Mouse (Mus musculus): ENCODE data around the gene Tbx4. TPM values are rescaled to one million over a fixed set of nuclear protein-coding genes. Genes with fewer than 3 reads are reported as not detected.

Gene Tbx4
- 0.33 and 0.42 TPM in 2 replicates for polyA plus RNA-seq (2012; rRNA removed)

DNA sequence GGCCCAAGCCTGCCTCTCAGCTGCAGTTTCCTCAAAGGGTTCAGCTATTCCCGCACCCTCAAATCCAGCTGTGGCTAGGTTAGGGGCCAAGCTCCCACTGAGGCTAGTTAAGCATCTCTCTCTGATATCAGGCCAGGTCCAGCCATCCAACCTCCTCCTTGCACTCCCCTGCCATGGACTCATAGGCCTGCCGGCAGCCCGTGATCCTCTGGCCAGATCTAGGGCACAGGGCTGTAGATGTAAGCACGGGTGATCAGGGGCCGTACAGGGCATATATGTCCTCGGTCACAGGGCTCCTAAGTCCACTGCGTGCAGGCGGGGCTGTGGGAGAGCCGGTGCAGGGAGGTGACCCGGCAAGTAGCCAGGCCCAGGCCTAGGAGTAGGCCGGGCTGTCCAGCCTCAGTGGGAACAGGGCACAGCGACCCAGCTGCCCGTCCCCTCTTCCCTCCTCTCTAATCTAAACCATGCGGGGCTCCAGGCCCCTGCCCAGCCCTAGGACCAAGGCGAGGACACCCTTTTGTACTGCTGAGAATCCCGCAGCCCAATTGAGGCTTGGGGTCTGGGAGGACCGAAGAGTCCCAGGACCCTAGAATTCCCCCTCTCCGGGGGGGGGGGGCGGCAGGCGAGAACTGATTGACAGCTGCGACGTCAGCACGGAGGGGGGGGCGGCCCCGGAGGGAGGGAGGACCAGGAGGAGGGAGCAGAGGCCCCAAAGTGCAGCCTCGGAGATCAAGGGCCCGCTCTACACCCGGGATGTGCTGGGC lies at the start of gene Tbx4:
Gene Tbx4, plus strand, starts transcription at position 758 of the 764 bp plus-strand sequence.
- no peak for DNase-seq (ENCODE audit: low read depth)
- TF ChIP-seq POLR2A (IDR thresholded peaks at IDR 0.05; ENCODE audit: borderline replicate concordance, extremely low read depth, insufficient read depth, insufficient read length, poor library complexity, severe bottlenecking) (no peak), CTCF (IDR thresholded peaks at IDR 0.05; ENCODE audit: borderline replicate concordance, extremely low read depth, insufficient read depth, insufficient read length) (no peak)

DNA sequence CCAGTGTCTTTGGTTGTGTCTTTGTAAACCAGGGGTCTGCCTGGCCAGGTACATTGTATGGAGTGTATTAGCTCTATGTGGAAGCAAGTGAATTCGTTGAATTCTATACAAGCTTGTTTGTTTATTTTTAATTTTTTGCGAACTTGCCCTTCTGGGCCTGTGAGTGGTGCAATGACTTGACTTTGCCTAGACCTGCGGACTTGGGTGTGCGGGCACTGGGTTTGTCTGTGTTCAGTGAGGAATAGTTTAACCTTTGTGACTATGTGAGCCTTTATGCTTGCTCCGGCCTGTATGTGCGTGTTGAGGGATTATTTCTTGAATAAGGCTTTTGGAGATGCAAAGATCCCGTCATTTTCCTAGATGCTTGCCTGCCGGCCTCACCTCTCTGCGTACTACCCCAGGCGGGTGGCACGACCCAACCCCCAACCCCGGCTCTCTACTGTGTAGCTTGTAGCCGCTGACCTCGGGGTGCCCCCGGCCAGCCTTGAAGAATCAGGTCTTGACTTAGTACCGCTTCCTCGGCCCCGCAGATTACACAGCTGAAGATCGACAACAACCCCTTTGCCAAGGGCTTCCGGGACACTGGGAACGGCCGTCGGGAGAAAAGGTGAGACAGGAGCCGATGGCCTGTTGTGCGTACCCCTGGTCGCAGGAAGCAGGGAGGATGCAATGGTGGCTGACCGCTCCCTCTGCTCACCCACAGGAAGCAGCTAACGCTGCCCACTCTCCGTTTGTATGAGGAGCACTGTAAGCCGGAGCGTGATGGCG lies 49.5 kb upstream of the Tbx4 start:
- no peak for TF ChIP-seq CTCF (IDR thresholded peaks at IDR 0.05; ENCODE audit: borderline replicate concordance, extremely low read depth, insufficient read depth, insufficient read length)
- TF ChIP-seq POLR2A (IDR thresholded peaks at IDR 0.05; ENCODE audit: borderline replicate concordance, extremely low read depth, insufficient read depth, insufficient read length, poor library complexity, severe bottlenecking), result no peak
- no peak for DNase-seq (ENCODE audit: low read depth)

DNA sequence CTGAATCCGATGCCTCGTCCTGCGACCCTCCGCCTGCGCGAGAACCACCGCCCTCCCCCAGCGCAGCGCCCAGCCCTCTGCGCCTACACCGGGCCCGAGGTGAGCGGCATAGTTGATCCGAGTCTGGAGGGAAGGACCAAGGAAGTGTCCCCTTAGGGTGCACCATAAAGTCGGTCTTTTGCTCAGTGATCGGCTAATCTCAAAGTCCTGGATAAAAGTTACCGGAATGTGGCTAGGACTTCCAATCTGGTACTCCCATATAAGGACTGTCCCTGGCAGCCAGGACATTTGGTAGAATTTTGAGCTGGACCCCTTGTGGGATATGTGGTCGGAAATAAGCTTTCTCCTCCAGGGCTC lies 49.0 kb upstream of the Tbx4 start:
- no peak for TF ChIP-seq CTCF (IDR thresholded peaks at IDR 0.05; ENCODE audit: borderline replicate concordance, extremely low read depth, insufficient read depth, insufficient read length)
- no peak for TF ChIP-seq POLR2A (IDR thresholded peaks at IDR 0.05; ENCODE audit: borderline replicate concordance, extremely low read depth, insufficient read depth, insufficient read length, poor library complexity, severe bottlenecking)
- no peak for DNase-seq (ENCODE audit: low read depth)

DNA sequence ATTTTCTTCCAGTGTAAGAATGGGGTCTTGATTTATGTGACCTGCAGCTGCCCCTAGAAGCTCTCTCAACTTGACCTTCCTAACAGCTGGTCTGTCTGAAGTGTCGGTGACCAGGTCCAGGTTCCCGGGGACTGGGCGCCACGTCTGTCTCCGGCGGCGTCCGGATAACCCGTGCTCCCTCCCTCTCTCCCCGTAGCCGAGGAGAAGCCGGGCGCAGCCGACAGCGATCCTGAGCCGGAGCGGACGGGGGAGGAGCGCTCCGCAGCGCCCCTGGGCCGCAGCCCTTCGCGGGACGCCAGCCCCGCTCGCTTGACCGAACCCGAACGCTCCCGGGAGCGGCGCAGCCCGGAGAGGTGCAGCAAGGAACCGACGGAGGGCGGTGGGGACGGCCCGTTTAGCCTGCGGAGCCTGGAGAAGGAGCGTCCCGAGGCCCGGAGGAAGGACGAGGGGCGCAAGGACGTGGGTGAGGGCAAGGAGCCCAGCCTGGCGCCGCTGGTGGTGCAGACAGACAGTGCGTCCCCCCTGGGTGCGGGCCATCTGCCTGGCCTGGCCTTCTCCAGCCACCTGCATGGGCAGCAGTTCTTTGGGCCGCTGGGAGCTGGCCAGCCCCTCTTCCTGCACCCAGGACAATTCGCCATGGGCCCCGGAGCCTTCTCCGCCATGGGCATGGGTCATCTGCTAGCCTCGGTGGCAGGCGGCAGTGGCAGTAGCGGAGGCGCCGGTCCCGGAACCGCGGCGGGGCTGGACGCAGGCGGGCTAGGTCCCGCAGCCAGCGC lies 48.4 kb upstream of the Tbx4 start:
- DNase-seq (ENCODE audit: low read depth), result no peak
- TF ChIP-seq POLR2A (IDR thresholded peaks at IDR 0.05; ENCODE audit: borderline replicate concordance, extremely low read depth, insufficient read depth, insufficient read length, poor library complexity, severe bottlenecking) (no peak), CTCF (IDR thresholded peaks at IDR 0.05; ENCODE audit: borderline replicate concordance, extremely low read depth, insufficient read depth, insufficient read length) (no peak)

DNA sequence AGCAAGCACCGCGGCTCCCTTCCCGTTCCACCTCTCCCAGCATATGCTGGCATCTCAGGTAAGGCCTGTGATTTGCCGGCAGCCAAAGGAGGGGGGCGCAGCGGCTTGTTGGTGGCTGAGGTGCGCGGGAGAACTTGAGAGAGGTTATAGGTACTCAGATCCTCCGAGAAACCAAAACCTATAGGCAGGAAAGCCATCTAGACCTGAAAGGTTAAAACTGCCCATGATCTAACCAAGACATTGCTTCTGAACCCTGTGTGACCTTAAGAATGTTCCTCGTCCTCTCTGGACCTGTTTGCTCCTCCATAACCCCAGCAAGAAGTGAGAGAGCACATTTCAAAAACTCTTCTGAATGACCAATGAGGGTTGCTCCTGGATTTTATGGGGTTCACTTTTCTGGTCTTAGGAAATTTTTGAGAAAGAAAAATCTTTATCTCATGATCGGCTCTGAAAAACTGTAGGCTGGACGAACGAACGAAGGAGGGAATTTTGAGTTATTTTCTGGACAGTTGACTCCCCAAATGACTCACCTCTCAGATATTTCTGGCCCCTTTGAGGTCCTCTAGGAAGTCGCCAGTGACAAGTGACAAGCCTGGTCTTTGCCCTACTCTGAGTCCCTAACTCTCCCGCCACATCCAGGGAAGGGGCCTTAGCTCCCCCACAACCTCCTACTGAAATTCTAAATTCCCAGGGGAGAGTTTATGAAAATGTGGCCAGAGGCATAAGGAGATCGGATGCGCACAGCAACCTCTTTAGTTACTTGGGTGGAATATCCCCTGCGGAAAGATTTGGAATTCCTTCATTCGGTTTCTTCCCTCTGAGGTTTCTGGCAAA lies 47.6 kb upstream of the Tbx4 start:
- DNase-seq (ENCODE audit: low read depth), result no peak

DNA sequence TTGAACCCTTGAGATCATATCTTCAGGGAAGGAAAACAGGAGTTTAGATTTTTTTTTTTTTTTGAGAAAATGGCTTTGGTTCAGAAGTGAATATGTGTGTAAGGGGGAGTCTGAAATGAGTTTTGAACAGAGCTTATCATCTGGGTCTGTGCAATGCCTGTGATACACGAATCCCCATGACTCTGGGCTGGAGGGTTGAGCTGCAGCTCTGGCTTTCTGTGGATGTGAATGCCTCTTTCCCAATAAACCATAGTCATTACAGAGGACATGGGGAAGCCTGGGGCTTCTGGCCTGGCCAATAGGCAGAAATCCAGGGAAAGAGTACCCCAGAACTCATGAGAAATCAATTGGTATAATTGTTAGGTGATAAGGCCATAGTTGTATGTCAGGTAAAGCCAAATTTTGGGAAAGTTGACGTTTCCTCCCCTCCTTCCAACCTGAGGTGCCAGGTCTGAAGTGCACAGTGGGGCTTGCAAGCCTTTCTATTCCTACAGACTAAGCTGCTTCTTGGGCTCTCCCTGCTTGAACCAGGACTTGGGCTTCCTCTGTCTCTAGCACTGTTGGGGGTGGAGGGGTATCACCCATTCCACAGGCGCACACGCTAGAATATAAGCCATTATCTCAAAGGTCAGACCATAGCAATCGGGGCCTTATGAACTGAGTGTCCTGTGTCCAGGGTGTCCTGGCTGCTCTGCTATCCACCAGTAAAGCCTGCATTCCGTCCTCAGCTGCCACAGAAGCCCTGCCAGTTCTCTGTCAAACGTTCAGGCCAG lies 46.8 kb upstream of the Tbx4 start:
- no peak for DNase-seq (ENCODE audit: low read depth)
- TF ChIP-seq POLR2A (IDR thresholded peaks at IDR 0.05; ENCODE audit: borderline replicate concordance, extremely low read depth, insufficient read depth, insufficient read length, poor library complexity, severe bottlenecking), result no peak
- no peak for TF ChIP-seq CTCF (IDR thresholded peaks at IDR 0.05; ENCODE audit: borderline replicate concordance, extremely low read depth, insufficient read depth, insufficient read length)

More for the DNA sequence above, 47.6 kb upstream of the Tbx4 start:
- TF ChIP-seq CTCF (IDR thresholded peaks at IDR 0.05; ENCODE audit: borderline replicate concordance, extremely low read depth, insufficient read depth, insufficient read length), result no peak
- TF ChIP-seq POLR2A (IDR thresholded peaks at IDR 0.05; ENCODE audit: borderline replicate concordance, extremely low read depth, insufficient read depth, insufficient read length, poor library complexity, severe bottlenecking), result no peak

DNA sequence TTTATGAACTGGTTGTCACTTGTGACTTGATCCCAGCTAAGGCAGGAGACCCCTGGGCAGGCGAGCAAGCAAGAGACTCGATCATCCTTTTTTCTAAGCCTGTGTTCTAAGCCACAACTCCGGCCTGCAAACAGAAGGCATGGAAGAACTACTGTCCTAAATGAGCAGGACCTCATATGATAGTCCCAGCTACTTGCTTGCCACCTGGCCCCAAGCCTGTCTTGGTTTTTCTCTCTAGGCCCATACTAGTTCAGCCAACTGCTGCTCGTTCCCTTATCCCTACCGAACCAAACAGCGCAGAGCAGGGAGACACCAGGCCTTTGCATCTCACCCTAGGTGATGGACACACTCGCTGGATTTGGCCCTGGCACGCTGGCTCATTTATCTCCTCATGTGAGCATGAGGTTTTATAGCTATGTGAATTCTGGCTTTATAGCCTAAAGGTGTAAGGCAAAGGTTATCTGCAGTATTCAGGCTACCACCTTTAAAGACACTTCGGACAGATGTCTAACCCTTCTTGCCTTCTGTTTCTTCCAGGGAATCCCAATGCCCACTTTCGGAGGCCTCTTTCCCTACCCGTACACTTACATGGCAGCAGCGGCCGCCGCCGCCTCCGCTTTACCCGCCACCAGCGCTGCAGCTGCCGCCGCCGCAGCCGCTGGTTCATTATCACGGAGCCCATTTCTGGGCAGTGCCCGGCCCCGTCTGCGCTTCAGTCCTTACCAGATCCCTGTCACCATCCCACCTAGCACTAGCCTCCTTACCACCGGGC lies 46.0 kb upstream of the Tbx4 start:
- peak; percentile 48 for DNase-seq (ENCODE audit: low read depth)
- TF ChIP-seq CTCF (IDR thresholded peaks at IDR 0.05; ENCODE audit: borderline replicate concordance, extremely low read depth, insufficient read depth, insufficient read length), result no peak

DNA sequence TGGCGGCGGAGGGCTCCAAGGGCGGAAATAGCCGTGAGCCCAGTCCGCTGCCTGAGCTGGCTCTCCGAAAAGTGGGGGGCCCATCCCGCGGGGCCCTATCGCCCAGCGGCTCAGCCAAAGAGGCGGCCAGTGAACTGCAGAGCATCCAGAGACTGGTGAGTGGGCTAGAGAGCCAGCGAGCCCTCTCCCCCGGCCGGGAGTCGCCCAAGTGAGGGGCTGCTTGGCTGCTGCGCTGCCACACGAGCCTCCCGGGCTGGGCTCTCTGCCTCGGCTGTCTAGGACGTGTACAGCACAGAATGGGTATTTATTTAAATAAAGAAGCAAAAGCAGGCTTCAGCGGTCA lies 45.4 kb upstream of the Tbx4 start:
- TF ChIP-seq CTCF (IDR thresholded peaks at IDR 0.05; ENCODE audit: borderline replicate concordance, extremely low read depth, insufficient read depth, insufficient read length), result no peak
- TF ChIP-seq POLR2A (IDR thresholded peaks at IDR 0.05; ENCODE audit: borderline replicate concordance, extremely low read depth, insufficient read depth, insufficient read length, poor library complexity, severe bottlenecking), result no peak
- no peak for DNase-seq (ENCODE audit: low read depth)

DNA sequence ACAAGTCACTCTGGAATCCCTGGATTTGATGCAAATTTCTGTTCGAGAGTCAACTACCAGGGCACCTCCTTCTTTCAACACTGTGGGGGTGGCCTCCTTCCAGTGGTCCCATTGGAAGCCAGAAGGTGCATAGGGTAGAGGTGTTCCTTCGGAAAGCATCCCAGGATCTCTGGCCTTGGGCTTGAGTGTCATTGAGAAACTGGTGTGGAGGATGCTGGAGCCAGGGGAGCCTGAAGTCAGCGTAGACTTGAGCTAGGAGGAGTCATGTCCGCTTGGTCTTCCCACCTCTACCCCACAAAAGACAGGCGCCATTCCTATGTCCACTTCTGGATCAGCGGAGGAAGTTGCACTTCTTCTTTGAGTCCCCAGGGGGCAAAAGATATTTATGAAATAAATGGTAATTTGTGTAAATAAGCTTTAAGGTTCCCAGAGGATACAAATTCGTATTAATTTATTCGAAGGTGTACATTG lies 45.0 kb upstream of the Tbx4 start:
- TF ChIP-seq POLR2A (IDR thresholded peaks at IDR 0.05; ENCODE audit: borderline replicate concordance, extremely low read depth, insufficient read depth, insufficient read length, poor library complexity, severe bottlenecking), result no peak
- peak; percentile 6; the same call in 1 of the 2 replicates for TF ChIP-seq CTCF (IDR thresholded peaks at IDR 0.05; ENCODE audit: borderline replicate concordance, extremely low read depth, insufficient read depth, insufficient read length)
- DNase-seq (ENCODE audit: low read depth), result no peak

Data from brain, embryonic 14.5 days (tissue).